Mouse (Mus musculus) frontal cortex, postnatal 10 days (tissue): Measurements from ENCODE around the gene Aire.

ENCODE experiments used
- DNase-seq, 2 experiments: peaks; one replicate each; pipeline ENCODE4 v3.0.0; 2022; ENCODE audit warnings: low spot score in 2 of 2, mixed read lengths in 1 of 2

Gene Aire

GRCm38 (mm10) chr10:78043406-78043836 is at the start of gene Aire:
Aire (minus strand) TSS chr10:78043610.
- peak in 1 of 2 experiments; percentile 48 for DNase-seq

- no peak for DNase-seq
Measured at GRCm38 (mm10) chr10:78092725-78093029, 49.3 kb upstream of the Aire start.

GRCm38 (mm10) chr10:78091865-78092724 is 48.7 kb upstream of the Aire start:
- no peak for DNase-seq

GRCm38 (mm10) chr10:78090706-78091491 is 47.5 kb upstream of the Aire start:
- DNase-seq: no peak

- no peak for DNase-seq
Measured at GRCm38 (mm10) chr10:78090246-78090645, 46.8 kb upstream of the Aire start.

- DNase-seq: no peak
Measured at GRCm38 (mm10) chr10:78087101-78087511, 43.7 kb upstream of the Aire start.

GRCm38 (mm10) chr10:78086444-78087061 is 43.1 kb upstream of the Aire start:
- DNase-seq: no peak

GRCm38 (mm10) chr10:78085711-78086110 is 42.3 kb upstream of the Aire start:
- DNase-seq: no peak

GRCm38 (mm10) chr10:78084073-78084472 is 40.7 kb upstream of the Aire start:
- DNase-seq: no peak

GRCm38 (mm10) chr10:78079955-78080591 is 36.7 kb upstream of the Aire start:
- no peak for DNase-seq

- DNase-seq: no peak
Measured at GRCm38 (mm10) chr10:78078276-78078675, 34.9 kb upstream of the Aire start.

GRCm38 (mm10) chr10:78077862-78078261 is 34.5 kb upstream of the Aire start:
- no peak for DNase-seq

- no peak for DNase-seq
Measured at GRCm38 (mm10) chr10:78074977-78075376, 31.6 kb upstream of the Aire start.

- DNase-seq: no peak
Measured at GRCm38 (mm10) chr10:78074151-78074550, 30.7 kb upstream of the Aire start.

- DNase-seq: peak in 1 of 2 experiments; percentile 41
Measured at GRCm38 (mm10) chr10:78069101-78070011, 25.9 kb upstream of the Aire start, which contains the start of gene Icosl. Icosl (plus strand) TSS chr10:78069302.

- DNase-seq: no peak
Measured at GRCm38 (mm10) chr10:78068541-78068940, 25.1 kb upstream of the Aire start.

GRCm38 (mm10) chr10:78067226-78067625 is 23.8 kb upstream of the Aire start:
- DNase-seq: no peak

- no peak for DNase-seq
Measured at GRCm38 (mm10) chr10:78063122-78063521, 19.7 kb upstream of the Aire start.

GRCm38 (mm10) chr10:78057056-78057455 is 13.6 kb upstream of the Aire start:
- DNase-seq: no peak

GRCm38 (mm10) chr10:78054633-78055565 is 11.5 kb upstream of the Aire start:
- no peak for DNase-seq
